Mouse (Mus musculus) cerebellum, adult 2 months (tissue): ENCODE measurements at regions not wholly inside any gene's neighbourhood (a gene's known extent, or its start where the extent isn't known, plus 50 kb on each side); places are given as distances from the start of the nearest gene placed in this dataset.

Source experiments
- DNase-seq, 2 experiments: peaks; one replicate each; pipeline ENCODE4 v3.0.0; 2021
- H3K27ac ChIP-seq: fragments of 200-500 bp; 2 replicates; pipeline ENCODE4 v1.5.1; 2012; ENCODE audit warnings: low read length, control low read depth, inconsistent platforms; ENCODE audit not compliant: insufficient read depth
- H3K27me3 ChIP-seq: fragments of 200-500 bp; 2 replicates; pipeline ENCODE4 v1.6.1; 2012; ENCODE audit warnings: inconsistent platforms, mild to moderate bottlenecking, low read length, moderate library complexity; ENCODE audit not compliant: control insufficient read depth, insufficient read depth
- H3K4me1 ChIP-seq: fragments of 200-500 bp; 2 replicates; pipeline ENCODE4 v1.6.1; 2011; ENCODE audit warnings: low read length; ENCODE audit not compliant: control insufficient read depth, insufficient read depth
- H3K4me3 ChIP-seq: fragments of 200-500 bp; replicated peaks from 2 replicates; pipeline ENCODE3; 2011; ENCODE audit warnings: mild to moderate bottlenecking, low read depth, low read length, control low read depth; ENCODE audit not compliant: insufficient read depth
- CTCF ChIP-seq: fragments of 200-500 bp; IDR thresholded peaks from 2 replicates; pipeline ENCODE4 v1.5.1; 2011; ENCODE audit warnings: low read depth, mild to moderate bottlenecking, control low read depth, low read length, moderate library complexity, borderline replicate concordance; ENCODE audit not compliant: insufficient read depth
- POLR2A ChIP-seq: fragments of 200-500 bp; IDR thresholded peaks from 2 replicates; pipeline ENCODE4 v1.6.1; 2011; ENCODE audit warnings: low read length, control low read depth, borderline replicate concordance; ENCODE audit not compliant: insufficient read depth
- WGBS: fragments of 180-500 bp; shearing (Covaris S2); methylation state at CpG from one replicate; pipeline ENCODE4 v1.1.7; 2018; 5-methylcytosine and 5-hydroxymethylcytosine counted together

GRCm38 (mm10) chr17:45208596-45209386 is 224.7 kb downstream of the Cdc5l start:
- Histone ChIP-seq H3K27me3 (no peaks in the 10 kb centered on the region), H3K27ac (no peak overlapping the region), H3K4me1 (no peaks in the 10 kb centered on the region; the same call in 1 of the 2 replicates), H3K4me3 (no peak overlapping the region)
- no peak for DNase-seq
- no peak for TF ChIP-seq CTCF
- no peak for TF ChIP-seq POLR2A
- 31% methylated on average over 14 of the region's 14 CpGs for WGBS

- H3K4me1 ChIP-seq = 0 out of 2 replicates have a peak, but pooled peaks cover 3% of the 10 kb centered on the region
- DNase-seq = no peak
- no peak overlapping the region for H3K4me3 ChIP-seq
- H3K27ac ChIP-seq = no peak overlapping the region
- TF ChIP-seq CTCF (no peak), POLR2A (no peak)
- no peaks in the 10 kb centered on the region for H3K27me3 ChIP-seq
- 97% methylated on average over 6 of the region's 6 CpGs for WGBS
Observed at GRCm38 (mm10) chr17:45195779-45196178, 237.8 kb downstream of the Cdc5l start.

GRCm38 (mm10) chr17:45194786-45195281 is 238.7 kb downstream of the Cdc5l start:
- no peak for DNase-seq
- Histone ChIP-seq H3K27ac (no peak overlapping the region), H3K4me3 (no peak overlapping the region), H3K4me1 (0 out of 2 replicates have a peak, but pooled peaks cover 3% of the 10 kb centered on the region), H3K27me3 (no peaks in the 10 kb centered on the region)
- TF ChIP-seq POLR2A (no peak), CTCF (no peak)
- WGBS = 54% methylated on average over 13 of the region's 13 CpGs

- no peak for TF ChIP-seq CTCF
- no peak for TF ChIP-seq POLR2A
- Histone ChIP-seq H3K4me3 (no peak overlapping the region), H3K4me1 (0 out of 2 replicates have a peak, but pooled peaks cover 3% of the 10 kb centered on the region), H3K27me3 (no peaks in the 10 kb centered on the region), H3K27ac (no peak overlapping the region)
- no peak for DNase-seq
- WGBS = 65% methylated on average over 11 of the region's 11 CpGs
Observed at GRCm38 (mm10) chr17:45193456-45194025, 240.0 kb downstream of the Cdc5l start.

- H3K4me3 ChIP-seq = no peak overlapping the region
Observed at GRCm38 (mm10) chr17:45187402-45187801, 246.1 kb downstream of the Cdc5l start.

GRCm38 (mm10) chr17:45176340-45176739 is 257.2 kb downstream of the Cdc5l start:
- Histone ChIP-seq H3K4me1 (no peaks in the 10 kb centered on the region; the same call in 1 of the 2 replicates), H3K4me3 (no peak overlapping the region), H3K27me3 (no peaks in the 10 kb centered on the region), H3K27ac (no peak overlapping the region)
- DNase-seq = no peak
- 81% methylated on average over 4 of the region's 4 CpGs for WGBS
- no peak for TF ChIP-seq POLR2A
- no peak for TF ChIP-seq CTCF

More at GRCm38 (mm10) chr17:45187402-45187801, 246.1 kb downstream of the Cdc5l start:
- Histone ChIP-seq H3K27me3 (no peaks in the 10 kb centered on the region), H3K27ac (no peak overlapping the region), H3K4me1 (no peaks in the 10 kb centered on the region)
- no peak for DNase-seq
- 78% methylated on average over 7 of the region's 7 CpGs for WGBS
- TF ChIP-seq CTCF = no peak
- TF ChIP-seq POLR2A = no peak

GRCm38 (mm10) chr17:45169257-45169994 is 264.1 kb downstream of the Cdc5l start:
- Histone ChIP-seq H3K27me3 (no peaks in the 10 kb centered on the region; the same call in 1 of the 2 replicates), H3K27ac (no peak overlapping the region), H3K4me1 (no peaks in the 10 kb centered on the region), H3K4me3 (no peak overlapping the region)
- WGBS = 51% methylated on average over 10 of the region's 10 CpGs
- TF ChIP-seq CTCF = no peak
- TF ChIP-seq POLR2A = no peak
- no peak for DNase-seq
